Mouse (Mus musculus) kidney, embryonic 14.5 days (tissue): ENCODE measurements at regions not wholly inside any gene's neighbourhood (a gene's known extent, or its start where the extent isn't known, plus 50 kb on each side); places are given as distances from the start of the nearest gene placed in this dataset.

Experiments
- ATAC-seq: fragments of 200-750 bp; cut with Nextera tagmentation; 2 replicates; pipeline ENCODE4 v1.8.0; 2017; ENCODE audit warnings: moderate number of reproducible peaks, mild to moderate bottlenecking, moderate TSS enrichment, moderate library complexity; ENCODE audit not compliant: low FRiP score, low TSS enrichment
- H3K27ac ChIP-seq: fragments of 300-500 bp; sonication (generic); 2 replicates; pipeline ENCODE4 v1.5.1; 2014; ENCODE audit warnings: low read depth, mild to moderate bottlenecking, low read length, moderate library complexity, mixed read lengths
- H3K27me3 ChIP-seq: fragments of 300-500 bp; sonication (generic); 2 replicates; pipeline ENCODE4 v1.6.1; 2014; ENCODE audit warnings: mild to moderate bottlenecking, low read length; ENCODE audit not compliant: control insufficient read depth, insufficient read depth
- H3K36me3 ChIP-seq: fragments of 300-500 bp; sonication (generic); 2 replicates; pipeline ENCODE4 v1.6.1; 2014; ENCODE audit warnings: low read length, mixed read lengths; ENCODE audit not compliant: control insufficient read depth, insufficient read depth
- H3K4me1 ChIP-seq: fragments of 300-500 bp; sonication (generic); 2 replicates; pipeline ENCODE4 v1.6.1; 2014; ENCODE audit warnings: low read length, mixed read lengths; ENCODE audit not compliant: control insufficient read depth, insufficient read depth
- H3K4me2 ChIP-seq: fragments of 300-500 bp; sonication (generic); replicated peaks from 2 replicates; pipeline ENCODE4 v1.6.1; 2014; ENCODE audit warnings: low read depth, mild to moderate bottlenecking, low read length
- H3K4me3 ChIP-seq: fragments of 300-500 bp; sonication (generic); 2 replicates; pipeline ENCODE4 v1.5.1; 2014; ENCODE audit warnings: mild to moderate bottlenecking, low read length
- H3K9ac ChIP-seq: fragments of 300-500 bp; sonication (generic); 2 replicates; pipeline ENCODE4 v1.6.1; 2014; ENCODE audit warnings: low read depth, mild to moderate bottlenecking, low read length, moderate library complexity
- H3K9me3 ChIP-seq: fragments of 300-500 bp; sonication (generic); 2 replicates; pipeline ENCODE4 v1.6.1; 2016; ENCODE audit warnings: low read length; ENCODE audit not compliant: control insufficient read depth
- WGBS: fragments of 180-500 bp; shearing (Covaris S2); extraction: QIAGEN DNeasy Blood & Tissue Kit; methylation state at CpG from one replicate; pipeline ENCODE4 v1.1.7; 2014; 5-methylcytosine and 5-hydroxymethylcytosine counted together

- H3K27me3 ChIP-seq: no peaks in the 10 kb centered on the region
- no peak for ATAC-seq
Observed at GRCm38 (mm10) chr10:55641332-55641731, 465.4 kb upstream of the Msl3l2 start.

More at GRCm38 (mm10) chr10:55641332-55641731, 465.4 kb upstream of the Msl3l2 start:
- Histone ChIP-seq H3K4me1 (no peaks in the 10 kb centered on the region), H3K4me3 (no peak overlapping the region), H3K4me2 (no peak overlapping the region), H3K27ac (no peak overlapping the region), H3K36me3 (no peaks in the 10 kb centered on the region), H3K9me3 (no peaks in the 10 kb centered on the region), H3K9ac (no peak overlapping the region)
- 86% methylated on average over 3 of the region's 3 CpGs for WGBS
